Mouse (Mus musculus) kidney, postnatal 10 days (tissue): ENCODE results near the gene 6030408B16Rik.
A peak's percentile ranks its signal among the peaks of the same experiment; 100 is the strongest.
"Not testable (repeated sequence)": the region's sequence is repeated elsewhere in the genome, so short reads cannot be mapped to it uniquely, and the experiment has no call there.

ENCODE experiments used
- DNase-seq: peaks from one replicate; pipeline ENCODE4 v3.0.0; 2021; ENCODE audit warnings: mixed read lengths

6030408B16Rik gene

GRCm38 (mm10) chr15:101322640-101323039, 29.6 kb downstream of the 6030408B16Rik start:
- no peak for DNase-seq

GRCm38 (mm10) chr15:101323511-101323910, 30.5 kb downstream of the 6030408B16Rik start:
- no peak for DNase-seq

GRCm38 (mm10) chr15:101324409-101324808, 31.4 kb downstream of the 6030408B16Rik start:
- DNase-seq: not testable (repeated sequence)

- no peak for DNase-seq
Measured at GRCm38 (mm10) chr15:101325991-101326534, 33.1 kb downstream of the 6030408B16Rik start.

- DNase-seq: peak; percentile 93
Measured at GRCm38 (mm10) chr15:101327282-101327681, 34.3 kb downstream of the 6030408B16Rik start.

GRCm38 (mm10) chr15:101328876-101329563, 36.0 kb downstream of the 6030408B16Rik start:
- no peak for DNase-seq

GRCm38 (mm10) chr15:101329564-101329892, 36.5 kb downstream of the 6030408B16Rik start:
- no peak for DNase-seq

GRCm38 (mm10) chr15:101331090-101331489, 38.1 kb downstream of the 6030408B16Rik start:
- no peak for DNase-seq

- DNase-seq: no peak
Measured at GRCm38 (mm10) chr15:101332370-101332769, 39.4 kb downstream of the 6030408B16Rik start.

- DNase-seq: no peak
Measured at GRCm38 (mm10) chr15:101333165-101333564, 40.2 kb downstream of the 6030408B16Rik start.

GRCm38 (mm10) chr15:101333648-101334047, 40.6 kb downstream of the 6030408B16Rik start:
- DNase-seq: no peak

GRCm38 (mm10) chr15:101336474-101337174, 43.6 kb downstream of the 6030408B16Rik start:
- DNase-seq: peak; percentile 47

- DNase-seq: no peak
Measured at GRCm38 (mm10) chr15:101338359-101338758, 45.3 kb downstream of the 6030408B16Rik start.

- DNase-seq: peak; percentile 95
Measured at GRCm38 (mm10) chr15:101339537-101339936, 46.5 kb downstream of the 6030408B16Rik start.

GRCm38 (mm10) chr15:101341797-101342515, 48.9 kb downstream of the 6030408B16Rik start:
- DNase-seq: peak; percentile 71
